Mouse (Mus musculus): ENCODE data around the gene Zkscan5.

The Zkscan5 gene

DNA sequence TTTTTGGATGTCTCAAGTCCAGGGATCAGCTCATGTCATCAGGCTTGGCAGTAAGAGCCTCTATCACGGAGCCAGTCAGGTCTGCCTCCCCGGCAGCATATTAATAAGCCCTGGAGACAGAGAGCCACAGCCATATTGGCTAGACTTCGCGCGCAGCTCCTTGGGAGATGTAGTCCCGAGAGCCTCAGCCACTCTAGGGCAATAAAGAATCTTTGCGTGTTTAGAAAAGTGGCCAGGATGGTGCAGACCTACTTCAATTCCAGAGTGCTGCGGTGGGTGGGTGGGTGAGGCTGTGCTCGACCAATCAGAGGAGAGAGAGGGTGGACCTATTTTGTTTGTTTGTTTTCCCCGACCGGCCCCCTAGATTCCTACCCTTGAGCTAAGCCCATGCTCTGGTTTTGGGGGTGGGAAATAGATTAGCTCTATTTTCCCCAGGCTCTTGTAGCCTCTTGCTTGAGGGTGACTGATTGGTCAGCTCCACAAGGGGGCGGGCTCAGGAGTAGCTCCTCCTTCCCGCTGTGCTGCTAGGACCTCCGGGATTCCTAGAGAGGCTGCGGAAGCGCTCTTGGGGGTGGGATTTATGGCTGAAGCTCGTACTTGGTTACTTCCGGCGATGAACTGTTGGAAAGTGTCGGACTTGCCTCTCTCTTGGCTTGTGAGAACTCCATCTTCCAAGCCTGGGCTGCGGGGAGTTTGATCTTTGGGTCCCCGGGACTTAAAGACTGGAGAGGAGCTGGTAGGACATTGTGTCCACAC lies at the start of gene Zkscan5:
Zkscan5 (plus strand) TSS at position 627 of the 756 bp plus-strand sequence.
- in situ Hi-C loops (cut with MboI; ENCODE audit: low pct_unique_long_range_greater_than_20kb in 1 of 2, low sequenced_read_pairs in 2 of 2, unreplicated experiment in 1 of 2), result loop anchor here in 1 of 2 experiments (25.0 kb wide), 1 partner anchor 1008 kb away; the partner anchor contains the start of gene Rnf6

DNA sequence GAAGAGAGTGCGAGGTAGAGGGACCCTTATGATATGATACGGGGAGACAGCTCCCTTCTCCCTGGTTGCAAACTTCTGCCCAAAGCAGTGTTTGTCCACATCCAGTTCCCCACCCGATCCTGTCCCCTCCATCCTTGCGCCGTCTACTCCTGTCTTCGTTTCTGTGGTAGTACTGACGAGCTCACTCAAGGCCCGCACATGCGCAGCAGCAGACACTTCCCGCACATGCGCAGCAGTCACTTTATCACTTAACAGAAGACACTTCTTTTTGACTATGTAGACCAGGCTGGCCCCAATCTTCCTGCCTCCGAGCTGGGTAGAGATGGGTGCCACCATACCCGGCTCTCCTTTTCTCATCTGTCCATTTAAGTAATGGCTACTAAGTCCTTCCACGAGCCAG lies 43.0 kb upstream of the Zkscan5 start:
- in situ Hi-C loops (cut with MboI; ENCODE audit: low pct_unique_long_range_greater_than_20kb in 1 of 2, low sequenced_read_pairs in 2 of 2, unreplicated experiment in 1 of 2), result no loop called here

- in situ Hi-C loops (cut with MboI; ENCODE audit: low pct_unique_long_range_greater_than_20kb in 1 of 2, low sequenced_read_pairs in 2 of 2, unreplicated experiment in 1 of 2), result no loop called here
These were observed 39.7 kb upstream of the Zkscan5 start for GRCm38 (mm10) chr5:145164710-145165109.

DNA sequence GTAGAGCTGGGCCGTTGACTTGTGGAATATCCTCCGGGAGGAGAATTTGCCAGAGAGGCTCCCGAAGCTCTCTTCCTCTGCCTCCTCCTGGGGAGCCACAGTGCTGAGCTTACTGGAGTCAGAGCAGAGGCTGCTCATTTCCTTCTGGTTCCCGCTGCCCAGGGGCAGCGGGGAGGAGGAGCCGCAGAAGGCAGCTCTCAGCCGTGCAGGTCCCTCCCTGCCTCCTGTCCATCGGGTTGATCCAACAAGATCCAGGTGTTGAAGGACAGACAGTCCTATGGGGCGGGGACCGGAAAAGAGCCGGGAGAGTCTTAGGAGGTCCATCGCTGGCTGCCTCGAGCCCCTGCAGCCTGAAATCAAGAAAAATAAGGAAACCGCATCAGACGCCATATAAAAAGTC lies 39.2 kb upstream of the Zkscan5 start:
- in situ Hi-C loops (cut with MboI; ENCODE audit: low pct_unique_long_range_greater_than_20kb in 1 of 2, low sequenced_read_pairs in 2 of 2, unreplicated experiment in 1 of 2), result no loop called here

GRCm38 (mm10) chr5:145166536-145167305 lies 37.6 kb upstream of the Zkscan5 start, which contains the start of the genes Ptcd1 and Cpsf4:
Ptcd1 (minus strand) TSS chr5:145167108.
Cpsf4 (plus strand) TSS chr5:145167213.
- in situ Hi-C loops (cut with MboI; ENCODE audit: low pct_unique_long_range_greater_than_20kb in 1 of 2, low sequenced_read_pairs in 2 of 2, unreplicated experiment in 1 of 2), result no loop called here

DNA sequence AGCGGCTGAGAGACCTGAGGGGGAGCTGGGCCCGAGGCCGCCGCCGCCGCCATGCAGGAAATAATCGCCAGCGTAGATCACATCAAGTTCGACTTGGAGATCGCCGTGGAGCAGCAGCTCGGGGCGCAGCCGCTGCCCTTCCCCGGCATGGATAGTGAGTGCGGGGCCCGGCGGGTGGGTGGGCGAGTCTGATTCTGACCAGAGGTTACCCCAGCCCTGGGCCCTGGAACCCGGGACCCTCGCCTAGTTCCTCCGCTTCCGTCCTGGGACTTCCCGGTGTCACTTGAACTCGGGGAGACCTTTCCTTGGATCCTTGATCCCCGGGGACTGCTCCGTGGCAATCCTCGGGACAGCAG lies 37.1 kb upstream of the Zkscan5 start:
- in situ Hi-C loops (cut with MboI; ENCODE audit: low pct_unique_long_range_greater_than_20kb in 1 of 2, low sequenced_read_pairs in 2 of 2, unreplicated experiment in 1 of 2), result no loop called here

GRCm38 (mm10) chr5:145178461-145178980 lies 25.8 kb upstream of the Zkscan5 start:
- in situ Hi-C loops (cut with MboI; ENCODE audit: low pct_unique_long_range_greater_than_20kb in 1 of 2, low sequenced_read_pairs in 2 of 2, unreplicated experiment in 1 of 2), result no loop called here

DNA sequence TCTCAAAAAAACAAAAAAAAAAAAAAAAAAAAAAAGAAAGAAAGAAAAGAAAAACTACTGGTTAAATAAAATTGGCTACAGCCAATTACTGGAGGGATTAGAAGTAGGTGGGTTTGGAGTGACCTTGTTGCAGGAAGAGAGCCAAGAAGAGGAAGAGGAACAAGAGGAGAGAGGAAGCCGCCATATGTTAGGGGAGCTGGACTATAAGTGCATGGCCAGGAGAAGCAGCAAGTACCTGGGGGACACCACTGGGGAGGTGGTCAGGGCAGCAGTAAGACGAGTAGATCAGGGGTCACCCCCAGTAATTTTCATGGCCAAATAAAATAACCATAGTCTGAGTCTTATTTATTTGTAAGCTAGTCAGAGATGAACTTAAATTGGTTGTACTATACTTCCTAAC lies 19.1 kb upstream of the Zkscan5 start:
- in situ Hi-C loops (cut with MboI; ENCODE audit: low pct_unique_long_range_greater_than_20kb in 1 of 2, low sequenced_read_pairs in 2 of 2, unreplicated experiment in 1 of 2), result no loop called here

DNA sequence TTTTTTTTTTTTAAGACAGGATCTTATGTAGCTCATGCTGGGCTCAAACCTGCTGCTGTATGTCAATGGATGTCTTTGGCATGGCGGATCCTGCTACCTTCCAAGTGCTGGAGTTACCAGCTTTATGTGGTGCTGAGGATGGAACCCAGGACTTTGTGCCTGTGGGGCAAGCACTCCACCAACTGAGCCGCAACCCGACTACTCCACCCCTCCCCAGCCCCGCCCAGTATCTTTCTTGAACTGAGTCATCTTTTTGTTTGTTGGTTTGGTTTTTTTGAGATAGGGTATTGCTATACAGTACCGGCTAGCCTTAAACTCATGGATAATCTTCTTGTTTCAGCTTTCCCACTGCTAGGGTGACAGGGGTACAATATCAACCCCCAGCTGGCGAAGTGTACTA lies 14.9 kb upstream of the Zkscan5 start:
- in situ Hi-C loops (cut with MboI; ENCODE audit: low pct_unique_long_range_greater_than_20kb in 1 of 2, low sequenced_read_pairs in 2 of 2, unreplicated experiment in 1 of 2), result no loop called here

DNA sequence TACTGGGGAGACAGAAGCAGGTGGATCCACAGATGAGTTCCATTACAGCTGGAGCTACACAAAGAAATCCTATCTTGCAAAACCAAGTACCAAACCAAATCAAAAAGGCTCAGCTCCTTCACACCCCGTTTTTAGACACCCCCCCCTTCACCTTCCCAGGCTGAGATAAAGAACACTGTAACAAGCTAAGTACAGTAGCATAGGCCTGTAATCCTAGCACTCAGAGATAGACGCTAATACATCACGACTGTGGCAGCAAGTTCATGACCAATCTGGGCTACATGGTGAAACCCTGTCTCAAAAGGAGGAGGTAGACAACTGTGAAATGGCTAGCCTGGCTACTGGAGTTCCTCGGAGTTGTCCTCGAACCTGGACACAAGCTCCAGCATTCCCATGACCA lies 14.0 kb upstream of the Zkscan5 start:
- in situ Hi-C loops (cut with MboI; ENCODE audit: low pct_unique_long_range_greater_than_20kb in 1 of 2, low sequenced_read_pairs in 2 of 2, unreplicated experiment in 1 of 2), result no loop called here

DNA sequence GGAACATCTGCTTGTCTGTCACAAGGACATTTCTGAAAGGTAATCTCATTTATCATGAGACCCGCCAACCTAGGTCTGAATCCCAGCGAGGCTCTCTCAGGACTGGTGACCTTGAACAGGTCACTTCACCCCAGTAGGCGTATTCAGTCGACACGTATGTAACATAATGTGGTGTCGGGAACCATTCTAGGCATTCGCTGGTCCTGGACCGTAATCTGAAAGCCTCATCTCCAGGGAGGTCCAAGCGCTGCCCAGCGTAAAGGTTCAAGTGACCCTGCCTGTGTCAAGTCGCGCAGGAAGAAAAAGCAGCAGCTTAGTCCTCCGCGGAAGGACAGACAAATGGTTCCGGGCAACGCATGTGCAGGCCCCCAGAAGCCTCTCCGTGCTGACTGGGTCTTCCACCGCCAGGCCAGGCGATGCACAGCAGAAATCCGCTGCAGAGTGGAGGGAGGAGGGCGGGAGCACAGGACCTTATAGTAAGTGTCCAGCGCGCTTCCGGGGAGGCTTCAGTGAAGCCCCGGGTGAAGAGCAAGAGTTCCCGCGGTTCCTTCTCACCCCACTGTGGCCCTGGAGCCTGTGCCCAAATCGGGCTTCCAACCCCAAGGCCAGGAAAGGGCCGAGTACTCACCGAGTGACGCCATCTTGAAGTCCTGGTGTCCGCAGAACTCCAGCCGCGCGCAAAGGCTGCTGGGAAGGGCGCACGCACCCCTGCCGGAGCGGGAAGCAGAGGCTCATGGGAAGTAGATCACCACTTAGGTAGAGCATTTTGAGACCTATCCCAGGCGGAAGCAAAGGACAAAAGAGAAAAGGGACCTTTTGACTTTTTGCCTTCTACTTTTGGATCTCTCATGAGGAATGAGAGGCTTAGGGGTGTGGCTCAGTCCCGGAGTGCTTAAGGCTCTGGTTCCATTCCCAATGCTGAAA lies 13.2 kb upstream of the Zkscan5 start:
- in situ Hi-C loops (cut with MboI; ENCODE audit: low pct_unique_long_range_greater_than_20kb in 1 of 2, low sequenced_read_pairs in 2 of 2, unreplicated experiment in 1 of 2), result no loop called here

- in situ Hi-C loops (cut with MboI; ENCODE audit: low pct_unique_long_range_greater_than_20kb in 1 of 2, low sequenced_read_pairs in 2 of 2, unreplicated experiment in 1 of 2), result no loop called here
These were observed 12.4 kb upstream of the Zkscan5 start, which contains the start of gene Atp5j2 for GRCm38 (mm10) chr5:145191962-145192361. Atp5j2 (minus strand) TSS chr5:145192062.

- in situ Hi-C loops (cut with MboI; ENCODE audit: low pct_unique_long_range_greater_than_20kb in 1 of 2, low sequenced_read_pairs in 2 of 2, unreplicated experiment in 1 of 2), result loop anchor here in 1 of 2 experiments (25.0 kb wide), 1 partner anchor 1012 kb away; the partner anchor contains the start of gene Rnf6
These were observed 4.0 kb upstream of the Zkscan5 start for GRCm38 (mm10) chr5:145200387-145200786.

GRCm38 (mm10) chr5:145201321-145201991 lies 2.9 kb upstream of the Zkscan5 start, which contains the start of gene Zkscan14:
Zkscan14 (minus strand) TSS chr5:145201868.
- in situ Hi-C loops (cut with MboI; ENCODE audit: low pct_unique_long_range_greater_than_20kb in 1 of 2, low sequenced_read_pairs in 2 of 2, unreplicated experiment in 1 of 2), result loop anchor here in 1 of 2 experiments (25.0 kb wide), 1 partner anchor 1011 kb away; the partner anchor contains the start of gene Rnf6

- in situ Hi-C loops (cut with MboI; ENCODE audit: low pct_unique_long_range_greater_than_20kb in 1 of 2, low sequenced_read_pairs in 2 of 2, unreplicated experiment in 1 of 2), result loop anchor here in 1 of 2 experiments (25.0 kb wide), 1 partner anchor 1010 kb away; the partner anchor contains the start of gene Rnf6
These were observed 1.9 kb upstream of the Zkscan5 start for GRCm38 (mm10) chr5:145202446-145202845.

DNA sequence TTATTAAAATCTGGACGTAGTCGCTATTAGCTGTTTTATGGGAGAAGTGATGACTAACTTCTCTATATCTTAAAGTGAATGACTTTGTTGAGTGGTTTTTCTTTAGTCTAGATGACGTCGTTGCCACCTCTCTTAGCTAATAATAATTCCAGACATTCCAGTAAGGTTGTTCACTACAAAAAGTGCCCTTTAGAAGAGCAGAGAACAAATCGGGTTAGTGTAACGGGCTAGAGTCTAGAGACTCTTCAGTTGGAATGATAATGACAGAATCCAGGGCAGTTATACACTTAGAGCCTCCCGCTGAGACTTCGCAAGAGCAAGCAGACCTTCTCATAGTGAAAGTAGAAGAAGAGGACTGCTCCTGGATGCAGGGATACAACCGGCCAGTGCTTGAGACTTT lies 679 bp downstream of the Zkscan5 start:
- in situ Hi-C loops (cut with MboI; ENCODE audit: low pct_unique_long_range_greater_than_20kb in 1 of 2, low sequenced_read_pairs in 2 of 2, unreplicated experiment in 1 of 2), result loop anchor here in 1 of 2 experiments (25.0 kb wide), 1 partner anchor 1007 kb away; the partner anchor contains the start of gene Rnf6

GRCm38 (mm10) chr5:145207385-145207784 lies 3.0 kb downstream of the Zkscan5 start:
- in situ Hi-C loops (cut with MboI; ENCODE audit: low pct_unique_long_range_greater_than_20kb in 1 of 2, low sequenced_read_pairs in 2 of 2, unreplicated experiment in 1 of 2), result loop anchor here in 1 of 2 experiments (25.0 kb wide), 1 partner anchor 1005 kb away; the partner anchor contains the start of gene Rnf6
